Mouse (Mus musculus) kidney, adult 2 months (tissue): ENCODE measurements at regions not wholly inside any gene's neighbourhood (a gene's known extent, or its start where the extent isn't known, plus 50 kb on each side); places are given as distances from the start of the nearest gene placed in this dataset.

ENCODE experiments used
- CTCF ChIP-seq: fragments of 200-500 bp; conservative IDR thresholded peaks from 2 replicates; pipeline ENCODE4 v1.5.1; 2011; ENCODE audit warnings: low read depth, mild to moderate bottlenecking, control low read depth, low read length, moderate library complexity, mixed read lengths; ENCODE audit not compliant: insufficient read depth, insufficient read length
- POLR2A ChIP-seq: fragments of 200-500 bp; IDR thresholded peaks from one replicate; pipeline ENCODE4 v1.6.1; 2011; ENCODE audit warnings: low read depth, low read length, control low read depth

DNA sequence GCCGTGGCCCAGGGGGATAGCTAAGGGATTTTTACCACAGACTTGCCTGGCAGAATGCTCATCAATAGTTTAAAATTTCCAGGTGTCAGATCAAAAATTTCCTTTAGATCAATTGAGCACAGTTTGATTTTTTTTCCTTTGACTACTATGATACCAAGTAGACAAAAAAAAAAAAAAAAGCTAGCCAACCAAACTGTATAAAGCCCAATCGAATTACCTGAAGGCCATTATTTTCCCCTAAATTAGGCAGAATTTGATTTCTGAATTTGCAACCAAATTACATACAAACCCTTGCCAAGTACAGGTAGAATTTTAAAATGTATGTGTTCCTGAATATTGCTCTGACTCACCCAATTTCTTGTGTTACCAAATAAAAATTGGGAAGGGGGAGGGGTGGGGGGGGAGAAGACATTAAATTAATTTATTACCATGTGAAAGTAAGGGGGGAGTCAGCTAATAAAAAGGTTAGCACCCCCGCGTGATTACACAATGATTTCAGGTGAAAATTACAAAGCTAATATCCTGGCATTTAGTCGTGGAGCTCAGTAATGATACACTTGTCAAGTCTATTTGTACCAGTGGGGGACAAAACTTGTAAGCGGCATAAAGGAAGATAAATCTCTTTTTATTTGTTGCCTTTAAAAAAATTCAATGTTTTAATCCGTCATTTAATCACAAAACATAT, 66.7 kb upstream of the Ppara start:
- TF ChIP-seq CTCF (no peak), POLR2A (no peak)
